Mouse (Mus musculus) E14TG2a.4 (cell line): ENCODE data around the gene Pik3ip1.

Experiments
- CTCF ChIP-seq: conservative IDR thresholded peaks from 2 replicates; pipeline ENCODE4 v1.5.1; 2014; ENCODE audit warnings: low read length
- NANOG ChIP-seq: IDR thresholded peaks from 2 replicates; pipeline ENCODE4 v1.6.1; 2014; ENCODE audit warnings: borderline replicate concordance, low read length, mixed read lengths
- POU5F1 ChIP-seq: IDR thresholded peaks from 2 replicates; pipeline ENCODE4 v1.6.1; 2014; ENCODE audit warnings: low read length, borderline replicate concordance

DNA sequence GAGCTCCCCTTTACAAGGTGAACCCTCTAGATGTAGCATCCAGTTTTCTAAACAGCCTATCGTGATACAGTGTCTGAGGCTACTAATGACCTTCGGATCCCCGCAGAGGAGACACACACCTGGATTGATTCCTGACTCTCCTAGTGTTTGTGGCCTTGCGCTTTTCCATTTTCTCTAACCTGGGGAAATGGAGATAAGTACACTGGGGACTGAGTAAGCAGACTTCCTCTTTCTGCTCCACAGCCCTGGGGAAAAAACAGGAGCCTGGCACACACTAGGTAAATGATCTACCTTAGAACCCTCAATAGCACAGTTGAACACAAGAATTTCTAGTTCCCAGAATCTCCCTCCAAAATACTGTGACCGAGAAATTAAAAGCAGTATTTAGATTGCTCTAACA lies 42.3 kb upstream of the Pik3ip1 start:
- TF ChIP-seq CTCF (no peak), POU5F1 (no peak), NANOG (no peak)
